Mouse (Mus musculus) lung, postnatal 0 days (tissue): Measurements from ENCODE around the gene D430041D05Rik.

Experiments used
- CTCF ChIP-seq: IDR thresholded peaks from 2 replicates; pipeline ENCODE4 v1.5.1; 2016; ENCODE audit warnings: antibody characterized with exemption, mild to moderate bottlenecking
- EP300 ChIP-seq: IDR thresholded peaks from 2 replicates; pipeline ENCODE4 v1.6.1; 2016; ENCODE audit warnings: antibody characterized with exemption, mild to moderate bottlenecking, control low read depth

- TF ChIP-seq CTCF (no peak), EP300 (no peak)
Measured at GRCm38 (mm10) chr2:104460021-104460420, 49.2 kb upstream of the D430041D05Rik start.
